Mouse (Mus musculus) liver, embryonic 16.5 days (tissue): ENCODE data around the gene Zic5. TPM values are rescaled to one million over a fixed set of nuclear protein-coding genes. Genes with fewer than 3 reads are reported as not detected.

ENCODE experiments used
- ATAC-seq: fragments of 200-750 bp; cut with Nextera tagmentation; 2 replicates; pipeline ENCODE4 v1.8.0; 2017; ENCODE audit warnings: low read depth, mild to moderate bottlenecking, moderate number of reproducible peaks, moderate library complexity
- H3K27ac ChIP-seq: fragments of 300-500 bp; sonication (generic); 2 replicates; pipeline ENCODE4 v1.5.1; 2014; ENCODE audit warnings: mild to moderate bottlenecking, low read length
- H3K27me3 ChIP-seq: fragments of 300-500 bp; sonication (generic); 2 replicates; pipeline ENCODE4 v1.6.1; 2014; ENCODE audit warnings: low read depth, low read length, mixed read lengths; ENCODE audit not compliant: control insufficient read depth, insufficient read depth
- H3K36me3 ChIP-seq: fragments of 300-500 bp; sonication (generic); 2 replicates; pipeline ENCODE4 v1.6.1; 2014; ENCODE audit warnings: mild to moderate bottlenecking; ENCODE audit not compliant: control insufficient read depth, insufficient read depth
- H3K4me1 ChIP-seq: fragments of 300-500 bp; sonication (generic); 2 replicates; pipeline ENCODE4 v1.6.1; 2014; ENCODE audit warnings: low read depth, low read length, mixed read lengths; ENCODE audit not compliant: control insufficient read depth
- H3K4me2 ChIP-seq: fragments of 300-500 bp; sonication (generic); 2 replicates; pipeline ENCODE4 v1.6.1; 2014; ENCODE audit warnings: low read depth, low read length, mixed read lengths
- H3K4me3 ChIP-seq: fragments of 300-500 bp; sonication (generic); 2 replicates; pipeline ENCODE4 v1.5.1; 2014; ENCODE audit warnings: low read depth, mild to moderate bottlenecking, low read length
- H3K9ac ChIP-seq: fragments of 300-500 bp; sonication (generic); 2 replicates; pipeline ENCODE4 v1.6.1; 2014; ENCODE audit warnings: low read depth, low read length
- H3K9me3 ChIP-seq: fragments of 300-500 bp; sonication (generic); replicated peaks from 2 replicates; pipeline ENCODE4 v1.6.1; 2016; ENCODE audit warnings: low read length; ENCODE audit not compliant: control insufficient read depth
- WGBS: fragments of 180-500 bp; shearing (Covaris S2); extraction: QIAGEN DNeasy Blood & Tissue Kit; methylation state at CpG from one replicate; pipeline ENCODE4 v1.1.7; 2014; ENCODE audit not compliant: insufficient replicate concordance; 5-methylcytosine and 5-hydroxymethylcytosine counted together
- polyA plus RNA-seq: library from polyadenylated mRNA; unstranded; fragments of >200 nt; fragmentation: Nextera tagmentation; extraction: Ambion mirVana; gene quantifications from 2 replicates; pipeline ENCODE4 v1.2.1, GENCODE M21; 2015

The Zic5 gene
- polyA plus RNA-seq, 1 experiment from 2014 or later = not detected

- 39% methylated on average over 13 of the region's 13 CpGs for WGBS
- Histone ChIP-seq H3K4me3 (no peak overlapping the region), H3K27me3 (peaks cover 61% of the 10 kb centered on the region), H3K27ac (no peak overlapping the region), H3K36me3 (no peaks in the 10 kb centered on the region), H3K4me1 (no peaks in the 10 kb centered on the region), H3K9ac (no peak overlapping the region), H3K9me3 (no peaks in the 10 kb centered on the region), H3K4me2 (no peak overlapping the region)
- no peak for ATAC-seq
Measured at GRCm38 (mm10) chr14:122452701-122453387, 12.6 kb downstream of the Zic5 start.

GRCm38 (mm10) chr14:122451551-122452145 is 13.8 kb downstream of the Zic5 start:
- no peak overlapping the region for H3K4me2 ChIP-seq
- no peaks in the 10 kb centered on the region for H3K4me1 ChIP-seq
- no peaks in the 10 kb centered on the region for H3K36me3 ChIP-seq
- whole genome bisulfite sequencing = 45% methylated on average over 5 of the region's 5 CpGs
- peaks cover 65% of the 10 kb centered on the region for H3K27me3 ChIP-seq
- no peak overlapping the region for H3K4me3 ChIP-seq
- no peak overlapping the region for H3K27ac ChIP-seq
- no peak for ATAC-seq
- no peaks in the 10 kb centered on the region for H3K9me3 ChIP-seq
- H3K9ac ChIP-seq = no peak overlapping the region

GRCm38 (mm10) chr14:122450496-122451382 is 14.7 kb downstream of the Zic5 start, which contains the start of gene Gm5089:
Gene Gm5089, minus strand, starts transcription at chr14:122451115.
- Histone ChIP-seq H3K4me3 (peak within 1 kb of the TSS; percentile 29), H3K9me3 (no peaks in the 10 kb centered on the region), H3K27me3 (peaks cover 65% of the 10 kb centered on the region), H3K4me1 (no peaks in the 10 kb centered on the region), H3K4me2 (peak within 1 kb of the TSS; percentile 42), H3K9ac (no peak within 1 kb of the TSS), H3K27ac (no peak within 1 kb of the TSS), H3K36me3 (no peaks in the 10 kb centered on the region)
- no peak for ATAC-seq
- WGBS = 2% methylated on average over 59 of the region's 59 CpGs

- no peaks in the 10 kb centered on the region for H3K36me3 ChIP-seq
- WGBS = 8% methylated on average over 29 of the region's 29 CpGs
- no peak overlapping the region for H3K27ac ChIP-seq
- H3K27me3 ChIP-seq = peaks cover 59% of the 10 kb centered on the region
- H3K4me2 ChIP-seq = no peak overlapping the region
- H3K4me3 ChIP-seq = no peak overlapping the region
- H3K4me1 ChIP-seq = no peaks in the 10 kb centered on the region
- ATAC-seq = no peak
- no peaks in the 10 kb centered on the region for H3K9me3 ChIP-seq
- no peak overlapping the region for H3K9ac ChIP-seq
Measured at GRCm38 (mm10) chr14:122449601-122450495, 15.6 kb downstream of the Zic5 start.

DNA sequence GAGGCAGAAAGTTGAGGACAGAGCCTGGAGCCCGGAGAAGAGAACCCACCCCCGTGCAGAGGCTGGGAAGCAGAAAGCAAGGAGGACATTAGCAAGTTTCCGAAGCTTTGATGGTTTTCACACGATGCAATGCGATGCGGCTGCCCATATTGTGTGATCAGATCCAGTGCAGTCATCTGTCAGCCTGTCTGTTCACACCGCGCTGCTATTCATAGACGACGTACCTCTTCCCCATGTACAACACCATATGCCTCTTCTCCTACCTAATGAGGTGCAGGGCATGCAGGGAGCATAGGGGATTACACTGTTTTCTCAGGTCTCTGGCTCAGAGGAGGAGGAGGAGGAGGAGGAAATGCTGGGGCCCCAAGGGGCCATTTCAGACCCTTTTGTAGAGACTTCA is 28.6 kb downstream of the Zic5 start:
- no peaks in the 10 kb centered on the region for H3K4me1 ChIP-seq
- H3K9me3 ChIP-seq = no peaks in the 10 kb centered on the region
- H3K36me3 ChIP-seq = no peaks in the 10 kb centered on the region
- no peak for ATAC-seq
- no peak overlapping the region for H3K9ac ChIP-seq
- H3K4me3 ChIP-seq = no peak overlapping the region
- WGBS = 67% methylated on average over 10 of the region's 10 CpGs
- no peaks in the 10 kb centered on the region for H3K27me3 ChIP-seq
- H3K4me2 ChIP-seq = no peak overlapping the region
- H3K27ac ChIP-seq = no peak overlapping the region

GRCm38 (mm10) chr14:122434039-122434438 is 31.4 kb downstream of the Zic5 start:
- H3K27ac ChIP-seq = no peak overlapping the region
- H3K9ac ChIP-seq = no peak overlapping the region
- H3K27me3 ChIP-seq = no peaks in the 10 kb centered on the region
- no peaks in the 10 kb centered on the region for H3K4me1 ChIP-seq
- no peak overlapping the region for H3K4me3 ChIP-seq
- no peak for ATAC-seq
- WGBS = 71% methylated on average over 10 of the region's 10 CpGs
- H3K9me3 ChIP-seq = no peaks in the 10 kb centered on the region
- H3K4me2 ChIP-seq = no peak overlapping the region
- H3K36me3 ChIP-seq = no peaks in the 10 kb centered on the region

DNA sequence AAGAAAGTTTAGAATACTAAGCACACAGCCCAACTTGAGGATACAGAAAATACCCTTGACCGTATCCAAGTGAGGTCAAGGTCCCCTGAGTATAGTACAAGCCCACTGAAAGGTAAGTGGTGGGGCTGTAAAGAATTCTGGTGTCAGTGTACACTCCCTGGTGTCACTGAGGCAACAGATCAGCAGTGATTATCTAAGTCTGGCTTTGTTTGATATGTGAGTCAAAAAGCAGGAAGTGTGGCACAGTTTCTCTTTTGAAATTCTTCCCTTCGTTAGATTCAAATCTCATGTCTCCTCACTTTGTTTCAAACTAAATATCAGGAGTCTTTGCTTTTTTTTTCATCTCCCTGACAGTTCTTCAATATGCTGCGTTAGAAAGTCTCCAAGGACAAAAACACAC is 32.9 kb downstream of the Zic5 start:
- H3K27me3 ChIP-seq = no peaks in the 10 kb centered on the region
- H3K4me3 ChIP-seq = no peak overlapping the region
- no peaks in the 10 kb centered on the region for H3K36me3 ChIP-seq
- H3K4me1 ChIP-seq = no peaks in the 10 kb centered on the region
- ATAC-seq = no peak
- H3K9ac ChIP-seq = no peak overlapping the region
- H3K9me3 ChIP-seq = no peaks in the 10 kb centered on the region
- H3K27ac ChIP-seq = no peak overlapping the region
- 43% methylated on average over 3 of the region's 3 CpGs for WGBS
- no peak overlapping the region for H3K4me2 ChIP-seq

DNA sequence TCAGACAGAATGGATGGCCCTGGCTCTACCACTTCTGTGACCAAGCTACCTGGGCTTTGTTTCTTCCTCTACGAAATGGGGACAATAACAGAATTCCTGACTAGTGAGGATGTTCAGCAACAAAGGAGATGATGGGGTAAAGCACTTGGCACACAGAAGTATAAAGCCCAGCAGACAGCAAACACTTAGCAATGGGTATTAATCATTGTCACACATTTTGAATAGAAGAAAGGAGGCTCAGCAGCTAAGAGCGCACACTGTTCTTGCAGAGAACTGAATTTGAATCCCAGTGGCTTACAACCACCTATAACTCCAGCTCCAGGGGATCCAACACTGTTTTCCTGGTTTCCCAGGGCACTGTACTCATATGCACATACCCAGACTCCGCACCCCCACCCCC is 37.8 kb downstream of the Zic5 start:
- Histone ChIP-seq H3K9ac (no peak overlapping the region), H3K4me1 (no peaks in the 10 kb centered on the region)
- 63% methylated on average over 3 of the region's 3 CpGs for WGBS

More for the DNA sequence above, 37.8 kb downstream of the Zic5 start:
- H3K27me3 ChIP-seq = no peaks in the 10 kb centered on the region
- no peaks in the 10 kb centered on the region for H3K36me3 ChIP-seq
- ATAC-seq = no peak
- H3K4me3 ChIP-seq = no peak overlapping the region
- H3K27ac ChIP-seq = no peak overlapping the region
- no peak overlapping the region for H3K4me2 ChIP-seq
- H3K9me3 ChIP-seq = no peaks in the 10 kb centered on the region
